Mouse (Mus musculus): ENCODE measurements at regions not wholly inside any gene's neighbourhood (a gene's known extent, or its start where the extent isn't known, plus 50 kb on each side); places are given as distances from the start of the nearest gene placed in this dataset.

DNA sequence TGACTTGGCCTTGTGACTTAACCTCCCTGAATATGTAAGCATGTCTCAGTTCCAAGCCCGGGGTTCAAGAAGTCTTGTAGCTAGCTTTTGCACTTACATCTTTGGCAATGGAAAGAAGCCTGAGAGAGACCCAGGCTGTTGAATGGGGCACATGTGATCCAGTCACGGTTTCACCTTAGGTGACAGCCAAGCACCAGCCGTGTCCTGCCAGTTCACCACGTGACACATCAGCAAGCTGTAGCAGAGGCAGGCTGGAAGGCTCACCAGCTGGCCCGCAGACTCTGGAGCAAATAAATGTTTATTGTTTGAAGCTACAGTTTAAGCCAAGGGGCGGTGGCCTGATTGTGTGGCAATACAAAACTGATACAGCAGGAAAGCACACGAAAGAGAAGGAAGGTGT is 89.3 kb upstream of the Sertad2 start:
- TF ChIP-seq CTCF (IDR thresholded peaks at IDR 0.05; ENCODE audit: extremely low read depth, insufficient read depth, insufficient read length, insufficient replicate concordance): no peak
- no peak for TF ChIP-seq POLR2A (IDR thresholded peaks at IDR 0.05; ENCODE audit: low read depth, low read length)

Data from spleen, adult 2 months (tissue).